Mouse (Mus musculus) forebrain, embryonic 14.5 days (tissue): ENCODE data around the gene Lilrb4a. TPM values are rescaled to one million over a fixed set of nuclear protein-coding genes. Genes with fewer than 3 reads are reported as not detected.

Experiments used
- ATAC-seq: fragments of 200-750 bp; cut with Nextera tagmentation; 2 replicates; pipeline ENCODE4 v1.8.0; 2017; ENCODE audit warnings: mild to moderate bottlenecking, moderate library complexity
- DNase-seq: peaks from one replicate; pipeline ENCODE4 v3.0.0-alpha.2; 2015; ENCODE audit warnings: low spot score
- H3K27ac ChIP-seq: fragments of 300-500 bp; sonication (generic); 2 replicates; pipeline ENCODE4 v1.5.1; 2014; ENCODE audit warnings: low read depth, mild to moderate bottlenecking, control low read depth, low read length, moderate library complexity
- H3K27me3 ChIP-seq: fragments of 300-500 bp; sonication (generic); replicated peaks from 2 replicates; pipeline ENCODE4 v1.6.1; 2014; ENCODE audit warnings: low read length, control low read depth, mixed read lengths; ENCODE audit not compliant: control insufficient read depth, insufficient read depth
- H3K36me3 ChIP-seq: fragments of 300-500 bp; sonication (generic); 2 replicates; pipeline ENCODE4 v1.6.1; 2014; ENCODE audit warnings: low read length, control low read depth; ENCODE audit not compliant: control insufficient read depth, insufficient read depth
- H3K4me1 ChIP-seq: fragments of 300-500 bp; sonication (generic); 2 replicates; pipeline ENCODE4 v1.6.1; 2014; ENCODE audit warnings: antibody characterized with exemption, low read length, control low read depth; ENCODE audit not compliant: control insufficient read depth, insufficient read depth
- H3K4me2 ChIP-seq: fragments of 300-500 bp; sonication (generic); 2 replicates; pipeline ENCODE4 v1.6.1; 2014; ENCODE audit warnings: mild to moderate bottlenecking, control low read depth, low read length
- H3K4me3 ChIP-seq: fragments of 300-500 bp; sonication (generic); 2 replicates; pipeline ENCODE4 v1.5.1; 2014; ENCODE audit warnings: low read depth, low read length, control low read depth
- H3K9ac ChIP-seq: fragments of 300-500 bp; sonication (generic); 2 replicates; pipeline ENCODE4 v1.6.1; 2014; ENCODE audit warnings: mild to moderate bottlenecking, low read length, control low read depth, moderate library complexity
- H3K9me3 ChIP-seq: fragments of 300-500 bp; sonication (generic); replicated peaks from 2 replicates; pipeline ENCODE4 v1.6.1; 2016; ENCODE audit warnings: low read length, control low read depth, mixed read lengths; ENCODE audit not compliant: control insufficient read depth
- WGBS: fragments of 180-500 bp; shearing (Covaris S2); extraction: QIAGEN DNeasy Blood & Tissue Kit; methylation state at CpG from one replicate; pipeline ENCODE4 v1.1.7; 2014; 5-methylcytosine and 5-hydroxymethylcytosine counted together
- polyA plus RNA-seq: library from polyadenylated mRNA; unstranded; fragments of >200 nt; fragmentation: Nextera tagmentation; extraction: Ambion mirVana; gene quantifications from 2 replicates; pipeline ENCODE4 v1.2.1, GENCODE M21; 2014

Gene Lilrb4a
- polyA plus RNA-seq, 1 experiment from 2014 or later, result 0.61 TPM

DNA sequence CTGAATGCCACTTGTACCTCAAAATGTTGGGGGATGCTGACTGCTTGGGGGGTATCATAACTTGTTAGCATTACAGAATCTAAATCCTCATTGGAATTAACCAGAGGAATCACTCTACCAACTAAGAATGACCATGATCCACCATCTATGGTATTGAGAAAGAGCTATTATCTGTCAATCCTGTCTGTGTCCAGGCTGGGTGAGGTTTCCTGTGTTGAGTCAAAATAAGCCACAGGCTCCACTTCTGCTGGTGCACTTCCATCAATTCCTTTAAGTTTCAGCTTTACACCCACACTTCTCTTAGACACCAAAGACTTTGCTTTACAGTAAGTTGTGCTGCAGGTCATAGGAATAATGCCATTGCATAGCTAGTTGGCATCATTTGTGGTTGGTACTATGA, 30.7 kb downstream of the Lilrb4a start:
- Histone ChIP-seq H3K27me3 (no peaks in the 10 kb centered on the region), H3K4me3 (no peak overlapping the region), H3K9me3 (no peaks in the 10 kb centered on the region), H3K4me2 (no peak overlapping the region), H3K36me3 (no peaks in the 10 kb centered on the region), H3K9ac (no peak overlapping the region), H3K4me1 (no peaks in the 10 kb centered on the region), H3K27ac (no peak overlapping the region)
- ATAC-seq, result no peak
- DNase-seq, result no peak

DNA sequence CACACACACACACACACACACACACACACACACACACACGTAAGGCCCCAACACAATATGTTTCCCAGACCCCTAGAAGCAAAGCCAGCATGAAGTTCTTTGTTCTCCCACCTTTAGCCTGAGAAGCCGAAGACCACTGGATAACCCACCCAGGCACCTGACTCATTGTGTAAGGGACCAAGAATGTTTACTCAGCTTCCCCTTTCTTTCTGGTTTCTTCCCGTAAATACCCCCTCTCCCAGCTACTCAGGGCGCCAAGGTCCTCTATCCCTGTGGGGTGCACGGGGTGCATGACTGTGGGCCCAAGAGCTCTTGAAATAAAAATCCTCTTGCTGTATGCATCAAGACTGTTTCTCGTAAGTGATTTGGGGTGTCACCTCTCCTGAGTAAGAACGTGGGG, 35.3 kb downstream of the Lilrb4a start:
- Histone ChIP-seq H3K27me3 (no peaks in the 10 kb centered on the region), H3K4me1 (no peaks in the 10 kb centered on the region), H3K4me2 (no peak overlapping the region), H3K36me3 (no peaks in the 10 kb centered on the region), H3K9me3 (no peaks in the 10 kb centered on the region), H3K27ac (no peak overlapping the region), H3K4me3 (no peak overlapping the region), H3K9ac (no peak overlapping the region)
- 67% methylated on average over 7 of the region's 7 CpGs for WGBS
- no peak for DNase-seq
- ATAC-seq, result no peak

DNA sequence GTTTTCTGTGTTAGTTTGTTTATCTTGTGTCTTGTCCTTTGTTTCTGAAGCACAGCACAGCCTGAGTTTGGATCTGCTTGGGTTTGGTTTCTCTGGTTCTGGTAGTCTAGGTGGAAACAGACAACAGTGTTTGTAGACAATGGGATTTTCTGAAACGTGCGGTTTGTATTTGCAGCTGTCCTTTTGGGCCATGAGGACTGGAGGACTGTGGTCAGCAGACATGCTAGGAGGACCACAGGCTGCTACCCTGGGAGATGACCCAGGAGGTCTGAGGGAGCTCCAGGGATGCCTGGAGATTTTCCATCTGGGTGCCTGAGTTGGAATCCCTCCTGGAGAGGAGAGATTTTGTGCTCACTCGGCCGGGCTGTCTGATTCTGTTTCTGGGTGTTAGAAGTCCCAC, 35.9 kb downstream of the Lilrb4a start:
- no peak for ATAC-seq
- 86% methylated on average over 4 of the region's 4 CpGs for WGBS

DNA sequence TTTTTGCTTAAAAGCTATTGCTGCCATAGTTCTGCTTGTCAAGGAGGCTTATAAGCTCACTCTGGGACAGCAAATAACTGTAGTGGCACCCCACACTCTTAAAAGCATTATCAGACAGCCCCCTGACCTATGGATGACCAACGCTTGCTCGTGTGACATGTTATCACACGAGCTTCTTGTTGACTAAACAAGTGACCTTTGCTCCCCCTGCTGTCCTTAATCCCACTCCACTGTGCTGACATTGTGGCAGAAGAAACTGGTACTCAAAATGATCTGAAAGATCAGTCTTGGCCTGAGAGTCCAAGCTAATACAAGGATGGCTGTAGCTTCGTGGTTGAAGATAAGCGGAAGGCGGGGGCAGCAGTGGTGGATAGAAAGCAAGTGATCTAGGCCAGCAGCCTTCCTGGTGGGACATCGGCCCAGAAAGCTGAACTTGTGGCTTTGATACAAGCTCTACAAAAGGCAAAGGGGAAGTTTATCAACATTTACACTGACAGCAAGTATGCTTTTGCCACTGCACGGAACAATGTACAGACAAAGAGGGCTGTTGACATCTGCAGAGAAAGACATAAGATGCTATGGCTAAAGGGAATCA, 38.2 kb downstream of the Lilrb4a start:
- no peaks in the 10 kb centered on the region for H3K27me3 ChIP-seq
- no peak overlapping the region for H3K9ac ChIP-seq
- H3K4me3 ChIP-seq, result no peak overlapping the region
- no peaks in the 10 kb centered on the region for H3K9me3 ChIP-seq
- WGBS, result 80% methylated on average over 8 of the region's 8 CpGs
- ATAC-seq (no peak), DNase-seq (no peak)
- no peaks in the 10 kb centered on the region for H3K4me1 ChIP-seq
- no peak overlapping the region for H3K4me2 ChIP-seq
- no peak overlapping the region for H3K27ac ChIP-seq
- no peaks in the 10 kb centered on the region for H3K36me3 ChIP-seq

More for the DNA sequence above, 35.9 kb downstream of the Lilrb4a start:
- Histone ChIP-seq H3K4me2 (no peak overlapping the region), H3K27me3 (no peaks in the 10 kb centered on the region), H3K9me3 (no peaks in the 10 kb centered on the region), H3K4me1 (no peaks in the 10 kb centered on the region), H3K9ac (no peak overlapping the region), H3K27ac (no peak overlapping the region), H3K4me3 (no peak overlapping the region), H3K36me3 (no peaks in the 10 kb centered on the region)
- DNase-seq, result no peak

DNA sequence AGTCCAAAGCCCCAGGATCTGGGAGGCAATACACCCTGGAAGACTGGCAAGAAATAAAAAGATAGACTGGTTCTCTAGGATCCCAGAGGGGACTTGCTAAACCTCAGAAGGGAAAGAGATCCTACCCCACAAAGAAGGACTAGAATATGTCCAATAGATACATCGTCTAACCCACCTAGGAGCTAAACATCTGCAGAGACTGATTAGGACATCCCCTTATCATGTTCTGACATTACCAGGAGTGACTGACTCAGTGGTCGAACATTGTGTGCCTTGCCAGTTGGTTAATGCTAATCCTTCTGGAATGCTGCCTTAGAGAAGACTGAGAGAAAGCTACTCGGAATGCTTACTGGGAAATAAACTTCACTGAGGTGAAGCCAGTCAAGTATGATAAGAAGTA, 38.7 kb downstream of the Lilrb4a start:
- Histone ChIP-seq H3K27ac (no peak overlapping the region), H3K4me2 (no peak overlapping the region), H3K4me1 (no peaks in the 10 kb centered on the region), H3K27me3 (no peaks in the 10 kb centered on the region), H3K36me3 (no peaks in the 10 kb centered on the region), H3K9me3 (no peaks in the 10 kb centered on the region), H3K4me3 (no peak overlapping the region), H3K9ac (no peak overlapping the region)
- DNase-seq, result no peak
- ATAC-seq, result no peak
- WGBS, result 75% methylated on average over 3 of the region's 3 CpGs

DNA sequence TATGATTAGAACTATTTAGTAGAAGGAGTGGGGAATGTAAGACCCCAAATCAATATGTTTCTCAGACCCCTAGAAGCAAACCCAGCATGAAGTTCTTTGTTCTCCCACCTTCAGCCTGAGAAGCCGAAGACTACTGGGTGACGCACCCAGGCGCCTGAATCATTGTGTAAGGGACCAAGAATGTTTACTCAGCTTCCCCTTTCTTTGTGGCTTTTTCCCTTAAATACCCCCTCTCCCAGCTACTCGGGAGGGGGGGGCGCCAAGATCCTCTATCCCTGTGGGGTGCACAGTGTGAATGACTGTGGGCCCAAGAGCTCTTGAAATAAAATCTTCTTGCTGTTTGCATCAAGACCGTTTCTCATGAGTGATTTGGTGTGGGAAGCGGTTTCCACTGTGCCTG, 40.1 kb downstream of the Lilrb4a start:
- Histone ChIP-seq H3K9me3 (no peaks in the 10 kb centered on the region), H3K9ac (no peak overlapping the region), H3K27ac (no peak overlapping the region), H3K4me3 (no peak overlapping the region), H3K27me3 (no peaks in the 10 kb centered on the region), H3K36me3 (no peaks in the 10 kb centered on the region), H3K4me1 (no peaks in the 10 kb centered on the region), H3K4me2 (no peak overlapping the region)
- DNase-seq (no peak), ATAC-seq (no peak)
- 80% methylated on average over 7 of the region's 7 CpGs for WGBS

Other genes starting within 250 kb of the Lilrb4a start
- 0.14 TPM in 1 of 2 replicates, not detected in the other for gene Gm49339, start 10.3 kb upstream of the Lilrb4a start, polyA plus RNA-seq
- gene Lilr4b, start 10.3 kb upstream of the Lilrb4a start, polyA plus RNA-seq, result 0.17 and 0.31 TPM in 2 replicates
- 3.3 and 4.7 TPM in 2 replicates for gene Fam162b, start 99.6 kb downstream of the Lilrb4a start, polyA plus RNA-seq
- gene Gprc6a, start 140.5 kb downstream of the Lilrb4a start, polyA plus RNA-seq, result 0.12 TPM in 1 of 2 replicates, not detected in the other
- not detected in 2 replicates for gene Rfx6, start 186.8 kb downstream of the Lilrb4a start, polyA plus RNA-seq